Mouse (Mus musculus) hindbrain, embryonic 11.5 days (tissue): ENCODE results near the gene Cfap36. TPM values are rescaled to one million over a fixed set of nuclear protein-coding genes. Genes with fewer than 3 reads are reported as not detected.

Experiments
- ATAC-seq: fragments of 200-750 bp; cut with Nextera tagmentation; 2 replicates; pipeline ENCODE4 v1.8.0; 2017; ENCODE audit warnings: mild to moderate bottlenecking, moderate TSS enrichment, moderate library complexity; ENCODE audit not compliant: low FRiP score
- DNase-seq: peaks from one replicate; pipeline ENCODE4 v3.0.0-alpha.2; 2015; ENCODE audit warnings: low spot score
- H3K27ac ChIP-seq: fragments of 300-500 bp; sonication (generic); 2 replicates; pipeline ENCODE4 v1.5.1; 2014; ENCODE audit warnings: mild to moderate bottlenecking, low read depth, low read length
- H3K27me3 ChIP-seq: fragments of 300-500 bp; sonication (generic); 2 replicates; pipeline ENCODE4 v1.6.1; 2014; ENCODE audit warnings: mild to moderate bottlenecking, low read length, moderate library complexity, mixed read lengths; ENCODE audit not compliant: control insufficient read depth, insufficient read depth
- H3K36me3 ChIP-seq: fragments of 300-500 bp; sonication (generic); 2 replicates; pipeline ENCODE4 v1.6.1; 2014; ENCODE audit warnings: mild to moderate bottlenecking, low read length, moderate library complexity, mixed read lengths; ENCODE audit not compliant: control insufficient read depth, insufficient read depth
- H3K4me1 ChIP-seq: fragments of 300-500 bp; sonication (generic); replicated peaks from 2 replicates; pipeline ENCODE4 v1.6.1; 2014; ENCODE audit warnings: low read length, mixed read lengths; ENCODE audit not compliant: control insufficient read depth, insufficient read depth
- H3K4me2 ChIP-seq: fragments of 300-500 bp; sonication (generic); replicated peaks from 2 replicates; pipeline ENCODE4 v1.6.1; 2014; ENCODE audit warnings: mild to moderate bottlenecking, low read depth, low read length
- H3K4me3 ChIP-seq: fragments of 300-500 bp; sonication (generic); 2 replicates; pipeline ENCODE4 v1.5.1; 2014; ENCODE audit warnings: low read depth, low read length
- H3K9ac ChIP-seq: fragments of 300-500 bp; sonication (generic); 2 replicates; pipeline ENCODE4 v1.6.1; 2014; ENCODE audit warnings: low read depth, low read length
- H3K9me3 ChIP-seq: fragments of 300-500 bp; sonication (generic); 2 replicates; pipeline ENCODE4 v1.6.1; 2016; ENCODE audit warnings: low read length; ENCODE audit not compliant: control insufficient read depth
- WGBS: fragments of 180-500 bp; shearing (Covaris S2); extraction: QIAGEN DNeasy Blood & Tissue Kit; methylation state at CpG from one replicate; pipeline ENCODE4 v1.1.7; 2014; 5-methylcytosine and 5-hydroxymethylcytosine counted together
- polyA plus RNA-seq: library from polyadenylated mRNA; unstranded; fragments of >200 nt; fragmentation: Nextera tagmentation; extraction: Ambion mirVana; gene quantifications from 2 replicates; pipeline ENCODE4 v1.2.1, GENCODE M21; 2014

Cfap36 gene
- 85.1 and 91.6 TPM in 2 replicates for polyA plus RNA-seq

DNA sequence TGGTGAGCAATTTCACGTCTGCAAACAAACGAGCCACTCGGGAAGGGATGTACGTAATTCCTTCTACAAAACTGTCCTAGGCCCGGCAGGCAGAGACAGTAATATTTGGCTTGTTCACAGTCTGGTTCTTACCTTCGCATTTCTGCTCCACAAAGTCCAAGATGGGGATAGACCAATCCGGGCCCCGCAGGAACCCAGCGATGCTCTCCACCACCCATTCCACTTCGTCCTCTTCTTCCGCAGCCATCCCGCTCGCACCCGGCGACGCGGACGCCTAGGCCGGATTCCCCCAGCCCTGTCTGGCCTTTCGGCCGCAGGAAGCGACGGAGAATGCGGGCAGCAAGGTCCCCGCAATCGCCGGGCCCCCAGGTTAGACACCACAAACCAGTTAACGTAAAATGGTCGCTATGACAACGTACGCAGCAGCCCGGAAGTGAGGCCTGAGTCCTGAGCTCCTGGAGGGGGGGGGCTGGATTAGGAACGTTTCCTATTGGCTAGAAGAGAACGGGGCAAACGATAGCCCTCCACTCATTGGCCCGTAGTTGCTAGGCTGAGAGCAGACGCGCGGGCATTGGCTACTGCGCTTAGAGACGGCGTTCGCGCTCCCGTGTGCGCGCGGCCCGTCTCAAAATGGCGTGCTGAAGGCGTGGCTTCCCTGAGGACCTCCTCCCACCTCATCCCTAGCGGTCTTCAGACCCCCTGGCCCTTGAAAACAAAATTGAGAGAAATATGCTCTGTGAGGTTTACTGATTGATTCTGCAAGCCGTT, at the start of gene Cfap36:
Cfap36 (minus strand) TSS at position 527 of the 768 bp plus-strand sequence.
- peak within 1 kb of the TSS; percentile 77 for H3K4me3 ChIP-seq
- no peaks in the 10 kb centered on the region for H3K27me3 ChIP-seq
- 0 out of 2 replicates have a peak, but pooled peaks cover 5% of the 10 kb centered on the region for H3K36me3 ChIP-seq
- DNase-seq (peak; percentile 96), ATAC-seq (peak; percentile 100)
- no peaks in the 10 kb centered on the region for H3K9me3 ChIP-seq
- H3K9ac ChIP-seq, result peak within 1 kb of the TSS; percentile 66
- H3K27ac ChIP-seq, result no peak within 1 kb of the TSS
- under 1% methylated on average over 46 of the region's 53 CpGs for WGBS
- H3K4me2 ChIP-seq, result peak within 1 kb of the TSS; percentile 64
- H3K4me1 ChIP-seq, result no peaks in the 10 kb centered on the region

- Histone ChIP-seq H3K4me3 (no peak overlapping the region), H3K4me2 (no peak overlapping the region), H3K9ac (no peak overlapping the region), H3K4me1 (no peaks in the 10 kb centered on the region), H3K27ac (no peak overlapping the region), H3K9me3 (no peaks in the 10 kb centered on the region), H3K27me3 (no peaks in the 10 kb centered on the region), H3K36me3 (no peaks in the 10 kb centered on the region)
- ATAC-seq (no peak), DNase-seq (no peak)
Measured at GRCm38 (mm10) chr11:29287305-29287704, 40.1 kb upstream of the Cfap36 start.

- no peak overlapping the region for H3K4me3 ChIP-seq
- no peaks in the 10 kb centered on the region for H3K36me3 ChIP-seq
- ATAC-seq (no peak), DNase-seq (no peak)
- H3K9me3 ChIP-seq, result no peaks in the 10 kb centered on the region
- no peak overlapping the region for H3K4me2 ChIP-seq
- H3K9ac ChIP-seq, result no peak overlapping the region
- H3K4me1 ChIP-seq, result no peaks in the 10 kb centered on the region
- no peaks in the 10 kb centered on the region for H3K27me3 ChIP-seq
- H3K27ac ChIP-seq, result no peak overlapping the region
Measured at GRCm38 (mm10) chr11:29286040-29286439, 38.8 kb upstream of the Cfap36 start.

- WGBS, result 84% methylated on average over 3 of the region's 3 CpGs
- H3K4me1 ChIP-seq, result no peaks in the 10 kb centered on the region
- no peak for ATAC-seq
Measured at GRCm38 (mm10) chr11:29274758-29275157, 27.5 kb upstream of the Cfap36 start.

GRCm38 (mm10) chr11:29267824-29268223, 20.6 kb upstream of the Cfap36 start:
- ATAC-seq (no peak), DNase-seq (peak; percentile 67)
- Histone ChIP-seq H3K27me3 (no peaks in the 10 kb centered on the region), H3K27ac (no peak overlapping the region), H3K36me3 (no peaks in the 10 kb centered on the region), H3K4me2 (no peak overlapping the region), H3K4me3 (no peak overlapping the region), H3K9me3 (no peaks in the 10 kb centered on the region), H3K9ac (no peak overlapping the region), H3K4me1 (no peaks in the 10 kb centered on the region)
- WGBS, result 34% methylated on average over 3 of the region's 3 CpGs

More at GRCm38 (mm10) chr11:29274758-29275157, 27.5 kb upstream of the Cfap36 start:
- Histone ChIP-seq H3K36me3 (no peaks in the 10 kb centered on the region), H3K9ac (no peak overlapping the region), H3K4me3 (no peak overlapping the region), H3K9me3 (no peaks in the 10 kb centered on the region), H3K27me3 (no peaks in the 10 kb centered on the region), H3K27ac (no peak overlapping the region), H3K4me2 (no peak overlapping the region)
- DNase-seq, result no peak

- H3K9ac ChIP-seq, result no peak overlapping the region
- no peaks in the 10 kb centered on the region for H3K36me3 ChIP-seq
- H3K27me3 ChIP-seq, result no peaks in the 10 kb centered on the region
- H3K4me2 ChIP-seq, result no peak overlapping the region
- ATAC-seq (no peak), DNase-seq (no peak)
- no peaks in the 10 kb centered on the region for H3K4me1 ChIP-seq
- H3K4me3 ChIP-seq, result no peak overlapping the region
- no peaks in the 10 kb centered on the region for H3K9me3 ChIP-seq
- H3K27ac ChIP-seq, result no peak overlapping the region
- 91% methylated on average over 1 of the region's 1 CpGs for WGBS
Measured at GRCm38 (mm10) chr11:29254643-29255042, 7.4 kb upstream of the Cfap36 start.

DNA sequence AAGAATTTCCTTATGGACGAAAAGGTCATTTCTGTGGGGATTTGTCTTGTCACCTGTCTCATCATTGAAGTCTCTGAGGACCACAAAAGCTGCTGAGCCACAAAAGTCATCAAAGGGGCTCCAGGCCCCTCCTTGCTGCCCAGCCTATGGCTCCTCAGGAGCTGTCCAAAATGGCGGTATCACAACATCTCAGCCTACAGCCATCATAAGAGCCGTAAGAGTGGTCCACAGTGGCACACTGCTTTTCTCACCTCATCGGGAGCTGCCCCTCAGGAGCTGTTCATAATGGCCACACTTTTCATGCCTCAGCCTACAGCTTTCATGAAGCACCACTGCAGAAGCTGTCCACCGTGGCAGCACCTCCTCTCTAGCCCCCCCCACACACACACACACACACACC, 1.2 kb upstream of the Cfap36 start:
- Histone ChIP-seq H3K4me3 (no peak overlapping the region), H3K9me3 (no peaks in the 10 kb centered on the region), H3K4me2 (no peak overlapping the region), H3K27ac (no peak overlapping the region), H3K27me3 (no peaks in the 10 kb centered on the region), H3K4me1 (no peaks in the 10 kb centered on the region), H3K9ac (no peak overlapping the region), H3K36me3 (0 out of 2 replicates have a peak, but pooled peaks cover 2% of the 10 kb centered on the region)
- ATAC-seq (no peak), DNase-seq (no peak)
- 95% methylated on average over 5 of the region's 5 CpGs for WGBS

- no peak overlapping the region for H3K27ac ChIP-seq
- peak; percentile 19 for DNase-seq
Measured at GRCm38 (mm10) chr11:29247725-29248124, 516 bp upstream of the Cfap36 start.

DNA sequence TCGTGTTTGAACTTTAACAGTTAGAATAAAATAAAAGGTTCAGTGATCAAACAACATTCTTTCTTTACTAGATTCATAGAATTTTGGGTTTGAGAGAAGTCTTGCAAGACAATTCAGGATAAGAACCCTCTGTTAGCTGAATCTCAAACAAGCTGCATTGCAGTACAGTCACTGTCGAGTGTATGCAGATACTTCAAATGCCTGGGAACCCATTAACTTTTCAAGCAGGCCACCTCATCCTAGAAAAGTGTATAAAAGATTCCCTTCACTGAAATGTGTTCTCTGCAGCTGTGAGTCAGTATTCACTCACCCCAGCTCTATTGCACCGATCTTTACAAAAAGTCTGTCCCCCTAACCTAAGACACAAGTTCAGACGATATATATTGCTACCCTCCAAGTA, 1.2 kb downstream of the Cfap36 start:
- Histone ChIP-seq H3K9ac (no peak overlapping the region), H3K27ac (no peak overlapping the region), H3K27me3 (no peaks in the 10 kb centered on the region), H3K4me3 (peak overlapping the region; percentile 77), H3K36me3 (0 out of 2 replicates have a peak, but pooled peaks cover 5% of the 10 kb centered on the region), H3K4me1 (no peaks in the 10 kb centered on the region), H3K9me3 (no peaks in the 10 kb centered on the region), H3K4me2 (peak overlapping the region; percentile 64)
- ATAC-seq, result no peak
- 79% methylated on average over 4 of the region's 4 CpGs for WGBS
- no peak for DNase-seq

More at GRCm38 (mm10) chr11:29247725-29248124, 516 bp upstream of the Cfap36 start:
- no peak overlapping the region for H3K9ac ChIP-seq
- peak overlapping the region; percentile 32; the same call in 1 of the 2 replicates for H3K4me2 ChIP-seq
- no peaks in the 10 kb centered on the region for H3K27me3 ChIP-seq
- WGBS, result 96% methylated on average over 1 of the region's 1 CpGs
- no peaks in the 10 kb centered on the region for H3K4me1 ChIP-seq
- H3K9me3 ChIP-seq, result no peaks in the 10 kb centered on the region
- peak overlapping the region; percentile 77 for H3K4me3 ChIP-seq
- 0 out of 2 replicates have a peak, but pooled peaks cover 5% of the 10 kb centered on the region for H3K36me3 ChIP-seq
- ATAC-seq, result peak; percentile 34
